Mouse (Mus musculus) cerebellum, postnatal 25 days (tissue): ENCODE results near the gene Ndufa13.

Experiments used
- DNase-seq, 2 experiments: peaks; one replicate each; pipeline ENCODE4 v3.0.0; 2021; ENCODE audit warnings: mixed read lengths in 2 of 2

Gene Ndufa13

DNA sequence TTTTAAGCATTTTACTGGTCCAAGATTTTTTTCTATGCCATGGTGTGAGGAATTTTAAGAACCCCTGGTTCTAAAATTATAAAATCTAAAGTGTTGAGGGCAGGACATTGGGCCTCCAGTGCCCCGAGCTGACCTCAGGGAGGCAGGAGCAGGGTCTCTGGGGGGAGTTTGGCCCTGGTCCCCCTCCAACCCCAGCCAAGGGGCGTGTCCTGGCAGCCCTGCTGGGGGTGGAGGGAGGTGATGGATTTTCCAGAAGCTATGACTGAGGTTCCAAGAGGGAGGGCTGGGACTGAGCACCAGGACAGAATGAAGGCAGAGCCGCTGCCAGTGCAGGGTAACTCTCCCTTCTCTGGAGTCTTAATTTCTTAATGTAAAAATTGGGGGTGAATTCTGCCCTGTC, 24.4 kb downstream of the Ndufa13 start:
- no peak for DNase-seq

DNA sequence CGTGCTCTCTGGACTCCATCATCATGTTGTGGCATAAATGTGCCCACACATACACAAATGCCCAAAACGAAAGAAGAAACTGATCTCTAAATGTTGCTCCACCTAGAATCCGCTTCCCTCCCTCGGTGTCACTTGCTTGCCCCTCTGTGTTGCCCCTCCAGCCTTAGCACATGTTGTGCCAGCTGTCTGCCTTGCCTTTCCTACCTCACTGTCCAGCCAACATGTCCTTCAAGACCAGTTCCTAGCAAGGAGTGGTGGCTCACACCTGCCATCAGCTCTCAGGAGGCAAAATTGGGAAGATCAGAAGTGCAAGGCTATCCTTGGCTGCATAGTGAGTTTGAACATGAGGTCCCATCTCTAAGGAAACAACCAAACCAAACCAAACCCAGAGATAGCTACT, 25.0 kb downstream of the Ndufa13 start:
- DNase-seq: no peak

DNA sequence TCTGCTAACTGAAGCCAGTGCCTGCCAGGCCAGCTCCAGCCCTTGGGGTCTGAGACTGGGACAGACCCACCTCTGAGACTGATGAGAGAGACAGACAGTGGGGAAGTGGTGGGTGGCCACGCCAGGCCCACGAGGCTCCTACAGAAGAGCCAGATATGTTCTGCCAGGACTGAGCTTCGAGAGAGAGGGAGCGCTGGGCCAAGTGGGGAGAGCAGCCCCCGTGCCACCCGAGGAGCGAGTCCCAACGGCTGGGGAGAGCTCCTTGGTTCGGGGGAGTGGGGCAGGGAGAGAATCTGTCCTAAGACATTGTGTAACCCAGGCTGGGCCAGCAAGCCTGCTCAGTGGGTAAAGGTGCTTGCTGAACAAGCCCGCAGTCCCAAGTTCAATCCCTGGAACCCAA, 25.4 kb downstream of the Ndufa13 start:
- no peak for DNase-seq

DNA sequence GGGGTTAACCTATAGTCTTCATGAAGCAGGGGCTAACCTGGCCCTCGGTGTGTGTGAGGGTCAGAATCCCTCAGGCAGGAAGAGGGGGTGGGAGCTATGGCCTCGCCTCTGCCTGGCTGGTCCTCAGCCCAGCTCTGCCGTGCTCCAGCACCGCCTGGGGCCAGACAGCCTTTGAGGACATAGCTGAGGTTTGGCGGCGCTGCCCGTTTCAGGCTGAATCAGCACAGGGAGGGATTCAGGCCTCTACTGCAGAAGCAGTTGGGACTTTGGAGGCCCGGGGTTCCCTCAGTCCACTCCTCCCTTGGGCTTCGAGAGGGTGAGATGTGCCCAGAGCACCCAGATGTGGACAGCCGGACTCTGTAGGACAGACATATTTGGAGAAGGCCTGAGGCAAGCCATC, 26.3 kb downstream of the Ndufa13 start:
- no peak for DNase-seq

DNA sequence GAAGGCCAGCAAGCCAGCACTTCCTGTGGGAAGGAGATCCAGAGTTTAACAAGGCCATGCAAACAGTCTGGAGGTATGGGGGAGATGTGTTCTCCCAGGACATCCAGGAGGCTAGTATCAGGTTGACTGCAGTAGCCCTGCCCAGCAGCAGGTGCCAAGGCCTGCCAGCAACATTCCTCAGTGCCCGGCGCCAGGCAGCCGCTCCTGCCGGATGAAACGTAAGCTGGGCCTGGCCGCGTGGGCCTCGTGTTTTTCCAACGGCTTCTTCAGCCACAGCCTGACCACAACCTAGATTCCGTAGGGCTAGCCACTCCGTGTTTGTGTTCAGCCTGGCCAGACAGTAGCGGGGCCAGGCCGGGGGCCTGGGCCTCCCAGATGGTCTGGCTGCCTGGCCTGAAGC, 27.7 kb downstream of the Ndufa13 start:
- DNase-seq: no peak

DNA sequence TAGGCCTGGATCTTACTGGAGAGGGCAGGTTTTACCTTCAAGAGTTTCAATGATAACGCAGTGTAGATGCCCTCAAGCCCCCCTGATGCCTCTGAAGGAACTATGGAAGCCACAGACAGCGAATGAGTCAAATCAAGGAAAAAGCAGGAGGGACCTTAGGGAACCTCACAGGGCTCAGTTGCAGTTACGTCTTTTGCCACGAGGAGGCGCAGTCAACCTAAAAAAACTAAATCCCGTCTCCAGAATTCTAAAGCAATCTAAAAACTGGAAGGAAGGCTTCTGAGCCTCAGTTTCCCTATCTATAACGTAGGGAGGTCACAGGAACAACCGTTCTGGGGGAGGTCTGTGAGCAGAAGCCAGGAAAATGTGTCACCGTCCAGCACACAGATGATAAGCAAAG, 28.2 kb downstream of the Ndufa13 start:
- peak; percentile 81 for DNase-seq

DNA sequence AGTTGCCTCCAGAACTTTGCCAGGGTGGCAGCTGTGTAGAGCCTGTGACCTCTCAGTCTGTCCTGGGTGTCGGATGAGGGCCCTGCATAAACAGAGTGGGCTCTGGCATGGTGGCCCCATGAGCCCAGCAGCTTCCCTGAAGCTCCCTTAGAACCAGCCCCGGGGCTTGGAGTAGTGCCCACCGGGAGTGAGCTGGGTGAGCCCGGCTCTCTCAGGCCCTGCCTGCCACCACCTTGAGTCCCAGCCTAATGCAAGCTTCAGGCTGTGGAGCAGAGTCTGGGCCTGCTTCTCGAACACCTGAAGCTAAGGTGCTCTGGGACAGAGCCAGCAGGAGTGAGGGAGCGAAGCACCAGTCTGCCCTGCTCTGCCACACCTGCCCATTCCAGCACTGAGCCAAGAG, 31.5 kb downstream of the Ndufa13 start:
- DNase-seq: peak in 1 of 2 experiments; percentile 48

DNA sequence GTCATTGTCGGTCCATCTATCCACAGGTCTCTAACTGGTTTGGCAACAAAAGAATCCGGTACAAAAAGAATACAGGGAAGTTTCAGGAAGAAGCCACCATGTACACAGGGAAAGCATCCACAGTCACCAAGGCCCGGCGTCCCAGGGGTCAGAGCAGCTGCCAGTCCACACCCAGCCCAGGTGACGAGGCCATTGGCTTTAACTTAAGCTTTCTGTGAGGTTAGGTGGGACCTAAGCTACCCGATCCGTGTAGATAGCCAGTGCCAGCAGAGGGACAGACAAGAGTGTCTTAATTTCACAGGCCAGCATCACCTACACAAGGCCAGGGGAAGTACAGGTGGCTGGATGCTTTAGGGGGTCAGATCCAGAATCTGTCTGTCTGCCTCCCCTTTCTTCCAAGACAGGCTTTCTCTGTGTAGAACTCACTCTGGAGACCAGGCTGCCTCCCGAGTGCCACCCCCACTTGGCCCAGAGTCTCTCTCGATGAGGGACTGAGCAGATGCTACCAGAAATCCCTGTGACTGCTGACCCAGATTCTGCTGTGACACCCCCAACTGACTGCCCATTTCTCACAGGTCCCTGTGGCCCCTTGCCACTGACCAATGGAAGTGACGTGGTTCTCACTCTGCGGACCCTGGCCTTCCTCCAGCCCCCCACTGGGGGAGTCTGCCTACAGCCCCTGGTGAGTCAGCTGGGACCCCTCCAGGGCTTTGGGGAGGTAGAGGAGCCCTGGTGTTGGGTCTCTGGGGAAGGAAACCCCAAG, 32.2 kb downstream of the Ndufa13 start:
- DNase-seq: peak; percentile 66 to 74

DNA sequence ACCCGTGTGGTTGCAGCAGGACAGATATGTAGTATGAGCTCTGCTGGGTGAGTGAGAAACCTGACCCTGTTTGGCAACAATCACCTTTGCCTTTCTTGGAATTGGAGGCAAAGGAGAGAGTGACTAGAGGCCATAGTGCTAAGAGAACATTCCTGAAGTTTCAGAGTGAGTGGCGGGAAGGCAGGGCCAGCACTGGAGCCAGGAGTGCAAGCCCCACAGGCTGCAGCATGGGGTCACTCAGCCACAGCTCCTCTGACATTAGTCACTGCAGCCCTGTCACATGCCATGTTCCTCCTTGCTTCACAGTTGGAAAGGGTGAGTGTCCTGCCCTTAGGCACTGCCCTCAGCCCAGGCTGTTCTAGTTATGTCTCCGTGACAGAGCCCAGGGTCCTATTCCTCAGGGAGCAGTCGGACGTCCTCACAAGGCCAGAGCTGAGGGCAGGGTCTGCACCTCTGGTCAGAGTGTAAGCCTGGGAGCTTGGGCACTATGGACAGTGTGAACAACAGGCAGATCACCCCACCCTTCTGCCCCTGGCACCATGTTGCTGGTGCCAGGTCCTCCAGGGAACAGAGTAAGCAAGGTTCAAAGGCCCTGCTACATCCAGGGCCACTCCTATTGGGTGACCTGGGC, 34.5 kb downstream of the Ndufa13 start:
- peak in 1 of 2 experiments; percentile 5 for DNase-seq

DNA sequence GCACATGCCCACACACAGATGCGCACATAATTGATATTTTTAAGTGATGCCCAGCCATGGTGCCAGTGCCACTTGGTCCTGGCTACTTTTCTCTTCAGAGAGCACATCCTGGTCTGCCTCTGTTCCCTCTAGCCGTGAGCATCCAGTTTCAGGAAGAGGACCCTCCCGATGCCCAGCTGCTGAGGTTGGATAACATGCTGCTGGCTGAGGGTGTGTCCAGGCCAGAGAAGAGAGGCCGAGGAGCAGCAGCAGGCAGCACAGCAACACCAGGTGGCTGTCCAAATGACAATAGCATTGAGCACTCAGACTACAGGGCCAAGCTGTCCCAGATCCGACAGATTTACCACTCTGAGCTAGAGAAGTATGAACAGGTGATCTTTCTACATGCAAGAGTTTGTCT, 38.2 kb downstream of the Ndufa13 start:
- no peak for DNase-seq

DNA sequence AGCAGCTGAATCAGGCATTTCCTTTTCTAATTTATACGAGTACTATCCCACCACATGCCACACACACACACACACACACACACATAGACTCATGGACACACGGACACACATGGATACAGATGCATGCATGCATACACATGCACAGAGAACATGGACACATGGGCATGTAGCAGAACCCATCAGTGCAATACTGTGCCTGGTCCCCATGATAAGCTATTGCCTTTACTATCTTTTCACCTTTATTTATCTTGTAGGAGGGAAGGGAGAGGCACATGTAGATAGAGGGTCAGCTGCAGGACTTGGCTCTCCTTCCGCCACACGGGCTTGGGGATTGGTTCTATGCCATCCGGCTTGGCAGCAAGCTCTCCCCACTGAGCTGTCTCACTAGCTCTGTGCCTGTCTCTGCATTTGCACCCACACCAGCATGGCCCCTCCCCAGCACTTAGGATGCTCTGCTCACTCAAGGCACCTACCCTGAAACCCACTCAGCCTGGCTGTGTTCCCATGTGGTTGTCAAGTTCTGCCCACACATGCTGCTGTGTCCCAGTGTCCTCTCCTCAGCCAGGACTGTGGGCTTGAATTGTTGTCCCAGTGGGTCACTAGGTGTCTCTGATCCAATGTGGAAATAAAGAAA, 38.9 kb downstream of the Ndufa13 start:
- peak; percentile 53 to 65 for DNase-seq

DNA sequence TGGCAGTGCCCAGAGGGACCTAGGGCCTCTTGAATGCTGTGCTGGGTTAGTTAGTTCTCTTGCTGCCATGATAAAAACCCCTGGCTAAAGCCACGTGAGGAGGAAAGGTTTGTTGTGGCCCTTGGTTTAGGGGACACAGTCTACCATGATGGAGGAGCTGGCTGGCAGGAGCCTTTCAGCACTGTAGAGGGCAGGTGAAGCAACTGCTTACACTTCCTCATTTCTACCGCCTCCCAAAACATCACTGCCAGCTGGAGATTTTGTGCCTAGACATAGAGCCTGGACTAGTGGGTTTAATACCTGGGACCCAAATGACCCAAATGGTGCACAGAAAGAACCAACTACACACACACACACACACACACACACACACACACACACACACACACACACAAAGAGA, 41.1 kb downstream of the Ndufa13 start:
- no peak for DNase-seq

DNA sequence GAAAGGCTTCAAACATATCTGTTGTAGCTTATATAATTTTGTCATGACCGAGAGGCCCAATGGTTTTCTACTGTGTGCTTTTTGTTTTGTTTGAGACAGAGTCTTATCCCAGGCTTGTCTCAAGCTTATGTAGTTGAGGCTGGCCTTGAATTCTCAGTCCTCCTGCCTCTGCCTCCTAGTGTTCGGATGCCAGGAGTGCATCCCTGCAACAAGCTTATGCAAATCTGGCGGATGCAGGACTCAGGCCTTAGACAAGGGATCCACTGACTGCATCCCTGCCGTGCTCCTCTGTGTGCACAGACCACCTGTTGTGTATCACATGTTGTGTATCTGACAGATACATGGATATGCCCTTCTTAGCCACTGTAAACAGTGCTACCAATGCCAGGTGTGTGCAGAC, 41.6 kb downstream of the Ndufa13 start:
- DNase-seq: no peak

DNA sequence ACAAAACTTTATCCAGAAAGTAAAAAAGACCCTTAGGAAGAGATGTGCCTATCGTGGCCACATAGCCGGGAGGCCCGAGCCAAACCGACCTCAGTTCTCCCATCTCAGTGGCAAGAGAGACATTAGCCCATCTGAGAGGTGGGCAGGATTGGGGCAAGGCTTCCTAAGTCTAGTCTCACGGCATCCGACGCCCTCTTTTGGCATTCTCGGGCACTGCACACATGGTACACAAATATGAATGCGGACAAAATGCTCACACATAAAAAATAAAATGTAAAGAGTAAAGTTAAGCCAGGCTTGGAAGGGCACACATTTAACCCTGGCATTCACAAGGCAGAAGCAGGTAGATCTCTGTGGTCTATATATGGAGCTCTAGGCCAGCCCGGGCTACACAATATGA, 48.5 kb downstream of the Ndufa13 start:
- no peak for DNase-seq

DNA sequence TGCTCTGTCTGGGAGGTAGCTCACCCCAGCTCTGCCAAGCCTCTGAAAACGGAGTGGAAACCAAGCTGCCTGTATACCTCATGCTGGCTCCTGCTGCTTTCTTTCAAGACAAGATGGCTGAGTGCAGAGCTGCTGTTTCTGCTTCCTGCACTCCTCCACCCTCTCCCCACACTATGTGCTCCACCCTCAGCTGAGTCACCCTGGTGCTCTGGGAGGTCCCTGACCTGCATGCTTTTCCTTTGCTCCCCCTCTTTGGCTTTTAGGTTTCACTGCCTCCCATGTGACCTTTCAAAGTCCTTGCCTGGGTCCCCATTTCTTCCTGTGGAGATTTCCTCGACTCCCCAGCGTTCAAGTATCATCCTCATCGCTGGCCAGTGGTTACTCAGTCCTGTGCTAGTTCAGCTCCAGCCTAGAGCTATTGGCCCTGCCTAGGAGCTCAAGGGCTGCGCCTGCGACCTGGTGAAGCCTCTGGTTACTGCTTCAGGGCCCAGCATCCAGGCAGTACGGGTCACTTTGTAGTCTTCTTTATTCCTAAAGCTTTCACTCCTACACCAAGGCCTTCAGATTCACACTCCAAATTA, 51.3 kb downstream of the Ndufa13 start:
- no peak for DNase-seq

DNA sequence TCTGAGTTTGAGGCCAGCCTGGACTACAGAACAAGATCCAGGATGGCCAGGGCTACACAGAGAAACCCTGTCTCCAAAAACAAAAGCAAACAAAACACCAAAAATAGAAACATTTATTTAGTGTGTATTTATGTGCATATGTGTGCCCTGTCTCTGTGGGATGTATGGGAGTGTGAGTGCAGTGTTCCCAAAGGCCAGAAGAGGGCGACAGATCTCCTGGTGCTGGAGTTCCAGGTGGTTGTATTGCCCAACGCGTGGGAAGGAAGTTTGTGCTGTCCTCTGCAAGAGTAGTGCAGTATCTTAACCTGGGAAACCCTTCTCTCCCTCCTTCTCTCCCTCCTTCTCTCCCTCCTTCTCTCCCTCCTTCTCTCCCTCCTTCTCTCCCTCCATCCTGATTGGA, 52.5 kb downstream of the Ndufa13 start:
- no peak for DNase-seq

DNA sequence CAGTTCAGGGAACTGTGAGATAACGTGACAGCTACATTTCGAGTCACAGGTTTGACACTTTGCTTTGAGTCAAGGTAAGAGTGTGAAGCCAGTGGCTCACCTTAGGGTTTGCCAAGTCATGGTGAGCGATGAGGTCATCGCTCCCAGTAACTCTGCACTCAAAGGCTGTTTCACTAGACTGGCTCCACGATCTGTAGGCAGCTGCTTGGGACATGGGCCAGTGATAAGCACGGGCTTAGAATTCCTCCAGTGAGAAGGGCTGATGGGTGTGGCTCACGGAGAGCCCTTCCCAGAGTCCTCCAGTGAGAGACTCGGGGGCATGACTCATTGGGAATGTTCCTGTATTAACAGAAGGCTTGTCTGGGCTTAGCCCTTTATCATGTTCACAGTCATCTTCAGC, 53.4 kb downstream of the Ndufa13 start:
- DNase-seq: no peak

DNA sequence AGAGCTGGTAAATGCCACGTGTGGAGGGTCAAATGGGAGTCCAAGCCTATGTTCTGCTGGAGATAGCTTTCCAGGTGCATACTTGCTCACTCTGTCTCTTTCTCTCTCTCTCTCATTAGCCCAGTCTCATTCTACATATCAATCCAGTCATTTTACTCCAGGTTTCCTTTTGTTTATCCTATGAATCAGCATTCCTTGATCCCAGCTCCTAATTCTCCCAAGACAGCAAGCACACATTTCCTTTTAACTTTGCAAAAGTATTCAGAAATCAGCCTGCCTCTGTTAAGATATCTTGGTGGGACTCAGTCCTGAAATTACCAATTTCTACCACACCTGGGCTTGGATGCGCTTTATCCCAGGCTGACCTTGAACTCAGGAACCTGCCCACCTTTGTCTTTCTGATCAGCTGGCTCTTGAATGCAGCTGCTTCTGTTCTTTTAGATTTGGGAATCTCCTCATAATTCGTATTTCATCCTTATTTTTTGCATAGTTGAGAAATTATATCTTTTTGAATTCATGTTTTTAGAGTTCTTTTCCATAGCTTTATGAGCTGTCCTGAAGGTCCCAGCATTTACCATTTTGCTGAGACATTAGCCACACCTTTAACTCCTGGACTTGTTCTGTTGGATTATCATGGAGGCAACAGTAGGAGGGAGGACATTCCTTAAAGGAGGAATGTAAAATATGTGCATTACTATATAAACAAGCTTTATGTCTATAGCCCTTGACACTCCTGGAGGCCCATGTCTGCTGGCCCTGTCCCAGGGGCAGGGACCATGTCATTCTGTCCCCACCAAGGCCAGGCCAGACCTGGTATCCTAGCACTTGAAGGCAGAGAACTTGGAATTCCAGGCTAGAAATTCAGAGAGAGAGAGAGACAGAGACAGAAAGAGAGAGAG, 54.9 kb downstream of the Ndufa13 start:
- DNase-seq: no peak
